Mouse (Mus musculus) MEL (cell line): Measurements from ENCODE around the gene Zfp358. TPM values are rescaled to one million over a fixed set of nuclear protein-coding genes. Genes with fewer than 3 reads are reported as not detected.

Experiments
- DNase-seq: peaks from one replicate; pipeline ENCODE4 v3.0.0; 2011; ENCODE audit warnings: low read depth, low spot score
- H3K27ac ChIP-seq: 2 replicates; pipeline ENCODE4 v1.5.1; 2012; ENCODE audit warnings: low read depth, mild to moderate bottlenecking, control low read depth, low read length, moderate library complexity; ENCODE audit not compliant: control insufficient read depth
- H3K27me3 ChIP-seq, 2 experiments: fragments of 150-350 bp in 1 of 2; sonication (generic) in 1 of 2; 2 replicates each; pipeline ENCODE4 v1.6.1; 2012; ENCODE audit warnings: low read length in 2 of 2, mild to moderate bottlenecking in 2 of 2, improper control_type of control experiment in 1 of 2, moderate library complexity in 1 of 2; ENCODE audit not compliant: insufficient read depth in 2 of 2, control insufficient read depth in 1 of 2
- H3K36me3 ChIP-seq, 2 experiments: 2 replicates each; pipeline ENCODE4 v1.6.1; 2012 to 2014; ENCODE audit warnings: low read length in 2 of 2, improper control_type of control experiment in 1 of 2, inconsistent platforms in 1 of 2, mild to moderate bottlenecking in 1 of 2; ENCODE audit not compliant: insufficient read depth in 2 of 2, control insufficient read depth in 1 of 2
- H3K4me1 ChIP-seq, 2 experiments: fragments of 150-350 bp in 1 of 2; sonication (generic) in 1 of 2; 2 replicates each; pipeline ENCODE4 v1.6.1; 2012; ENCODE audit warnings: low read length in 2 of 2, improper control_type of control experiment in 1 of 2, mild to moderate bottlenecking in 1 of 2; ENCODE audit not compliant: insufficient read depth in 2 of 2, control insufficient read depth in 1 of 2
- H3K4me3 ChIP-seq, 2 experiments: fragments of 150-350 bp in 1 of 2; sonication (generic) in 1 of 2; 2 replicates each; pipeline ENCODE4 v1.5.1; 2012; ENCODE audit warnings: low read depth in 2 of 2, low read length in 2 of 2, mild to moderate bottlenecking in 2 of 2, moderate library complexity in 2 of 2, control low read depth in 1 of 2, improper control_type of control experiment in 1 of 2; ENCODE audit not compliant: control insufficient read depth in 1 of 2, insufficient read depth in 1 of 2
- H3K79me2 ChIP-seq: 2 replicates; pipeline ENCODE4 v1.6.1; 2012; ENCODE audit warnings: mild to moderate bottlenecking, low read length, moderate library complexity; ENCODE audit not compliant: control insufficient read depth, poor library complexity, insufficient read depth
- H3K9ac ChIP-seq: 2 replicates; pipeline ENCODE4 v1.6.1; 2012; ENCODE audit warnings: low read depth, mild to moderate bottlenecking, control low read depth, low read length, moderate library complexity; ENCODE audit not compliant: control insufficient read depth, poor library complexity, severe bottlenecking
- H3K9me3 ChIP-seq: fragments of 150-350 bp; sonication (generic); replicated peaks from 2 replicates; pipeline ENCODE4 v1.6.1; 2012; ENCODE audit warnings: mild to moderate bottlenecking, low read length, improper control_type of control experiment, moderate library complexity; ENCODE audit not compliant: insufficient read depth
- BHLHE40 ChIP-seq: IDR thresholded peaks from 2 replicates; pipeline ENCODE4 v1.6.1; 2012; ENCODE audit warnings: low read depth, mild to moderate bottlenecking, inconsistent platforms, low read length, improper control_type of control experiment, borderline replicate concordance
- CHD1 ChIP-seq: IDR thresholded peaks from 2 replicates; pipeline ENCODE4 v1.6.1; 2012; ENCODE audit warnings: low read depth, mild to moderate bottlenecking, inconsistent platforms, low read length, improper control_type of control experiment
- CTCF ChIP-seq, 3 experiments: IDR thresholded peaks in 2 of 3; conservative IDR thresholded peaks in 1 of 3; 2 replicates each; pipeline ENCODE4 v1.5.1; 2011 to 2012; ENCODE audit warnings: low read length in 3 of 3, low read depth in 2 of 3, mild to moderate bottlenecking in 2 of 3, improper control_type of control experiment in 1 of 3, inconsistent platforms in 1 of 3, mixed read lengths in 1 of 3, moderate library complexity in 1 of 3; ENCODE audit not compliant: control insufficient read depth in 1 of 3, insufficient read depth in 1 of 3, poor library complexity in 1 of 3, severe bottlenecking in 1 of 3
- E2F4 ChIP-seq: IDR thresholded peaks from 2 replicates; pipeline ENCODE4 v1.6.1; 2011; ENCODE audit warnings: low read depth, low read length, improper control_type of control experiment, borderline replicate concordance
- EP300 ChIP-seq, 2 experiments: IDR thresholded peaks; 2 replicates each; pipeline ENCODE4 v1.6.1; 2011; ENCODE audit warnings: improper control_type of control experiment in 2 of 2, low read length in 2 of 2, low read depth in 1 of 2, mild to moderate bottlenecking in 1 of 2
- GABPA ChIP-seq: IDR thresholded peaks from 2 replicates; pipeline ENCODE4 v1.6.1; 2012; ENCODE audit warnings: low read depth, mild to moderate bottlenecking, inconsistent platforms, low read length, improper control_type of control experiment, moderate library complexity
- GATA1 ChIP-seq: IDR thresholded peaks from 2 replicates; pipeline ENCODE4 v1.6.1; 2011; ENCODE audit warnings: low read depth, low read length, improper control_type of control experiment
- MAFK ChIP-seq: IDR thresholded peaks from 2 replicates; pipeline ENCODE4 v1.6.1; 2011; ENCODE audit warnings: low read depth, mild to moderate bottlenecking, low read length, improper control_type of control experiment, borderline replicate concordance
- MEF2A ChIP-seq: IDR thresholded peaks from 2 replicates; pipeline ENCODE4 v1.6.1; 2014; ENCODE audit warnings: low read depth, mild to moderate bottlenecking, inconsistent platforms, low read length, improper control_type of control experiment; ENCODE audit not compliant: poor library complexity, insufficient replicate concordance, severe bottlenecking; ENCODE audit errors: extremely low read depth
- MXI1 ChIP-seq: IDR thresholded peaks from 2 replicates; pipeline ENCODE4 v1.6.1; 2011; ENCODE audit warnings: mild to moderate bottlenecking, low read depth, low read length, improper control_type of control experiment
- MYB ChIP-seq: IDR thresholded peaks from 2 replicates; pipeline ENCODE4 v1.6.1; 2011; ENCODE audit warnings: mild to moderate bottlenecking, low read depth, low read length, improper control_type of control experiment
- NRF1 ChIP-seq: IDR thresholded peaks from 2 replicates; pipeline ENCODE4 v1.6.1; 2014; ENCODE audit warnings: low read depth, mild to moderate bottlenecking, inconsistent platforms, low read length, improper control_type of control experiment, moderate library complexity; ENCODE audit not compliant: poor library complexity, insufficient read depth, severe bottlenecking
- POLR2A ChIP-seq, 2 experiments: IDR thresholded peaks; 2 replicates each; pipeline ENCODE4 v1.6.1; 2011 to 2012; ENCODE audit warnings: low read length in 2 of 2, mild to moderate bottlenecking in 2 of 2, control low read depth in 1 of 2, improper control_type of control experiment in 1 of 2, low read depth in 1 of 2, moderate library complexity in 1 of 2; ENCODE audit not compliant: control insufficient read depth in 1 of 2, insufficient read depth in 1 of 2, poor library complexity in 1 of 2
- POLR2AphosphoS5 ChIP-seq: IDR thresholded peaks from 2 replicates; pipeline ENCODE4 v1.6.1; 2012; ENCODE audit warnings: low read depth, borderline replicate concordance, mild to moderate bottlenecking, inconsistent platforms, low read length, moderate library complexity, mixed read lengths
- SMC3 ChIP-seq: IDR thresholded peaks from 2 replicates; pipeline ENCODE4 v1.6.1; 2011; ENCODE audit warnings: low read depth, low read length, improper control_type of control experiment
- TAL1 ChIP-seq: IDR thresholded peaks from 2 replicates; pipeline ENCODE4 v1.6.1; 2012; ENCODE audit warnings: mild to moderate bottlenecking, inconsistent platforms, low read length, moderate library complexity, mixed read lengths
- TBP ChIP-seq: IDR thresholded peaks from 2 replicates; pipeline ENCODE4 v1.8.0; 2011; ENCODE audit warnings: low read depth, low read length, improper control_type of control experiment
- TCF12 ChIP-seq: IDR thresholded peaks from 2 replicates; pipeline ENCODE4 v1.6.1; 2014; ENCODE audit warnings: low read depth, mild to moderate bottlenecking, inconsistent platforms, low read length, improper control_type of control experiment, moderate library complexity
- UBTF ChIP-seq: IDR thresholded peaks from 2 replicates; pipeline ENCODE4 v1.6.1; 2012; ENCODE audit warnings: low read depth, mild to moderate bottlenecking, inconsistent platforms, low read length, improper control_type of control experiment, moderate library complexity, borderline replicate concordance; ENCODE audit not compliant: insufficient read depth
- USF2 ChIP-seq, 2 experiments: IDR thresholded peaks; 2 replicates each; pipeline ENCODE4 v1.6.1; 2011 to 2012; ENCODE audit warnings: improper control_type of control experiment in 2 of 2, low read length in 2 of 2, borderline replicate concordance in 1 of 2, inconsistent platforms in 1 of 2, low read depth in 1 of 2, mild to moderate bottlenecking in 1 of 2; ENCODE audit not compliant: insufficient read depth in 1 of 2
- ZKSCAN1 ChIP-seq: IDR thresholded peaks from 2 replicates; pipeline ENCODE4 v1.6.1; 2012; ENCODE audit warnings: low read depth, mild to moderate bottlenecking, inconsistent platforms, low read length, improper control_type of control experiment, moderate library complexity
- ZMIZ1 ChIP-seq: IDR thresholded peaks from 2 replicates; pipeline ENCODE4 v1.6.1; 2012; ENCODE audit warnings: low read depth, mild to moderate bottlenecking, inconsistent platforms, low read length, improper control_type of control experiment, moderate library complexity
- ZNF384 ChIP-seq: IDR thresholded peaks from 2 replicates; pipeline ENCODE4 v1.6.1; 2012; ENCODE audit warnings: low read depth, mild to moderate bottlenecking, inconsistent platforms, low read length, improper control_type of control experiment
- polyA plus RNA-seq, 2 experiments: library from polyadenylated mRNA; stranded (reverse) in 1 of 2; unstranded in 1 of 2; fragments of >175 nt in 1 of 2; fragments of >200 nt in 1 of 2; gene quantifications; 2 replicates each; pipeline versions ENCODE4 v1.2.1 to v1.2.4; 2012; ENCODE audit warnings: low replicate concordance in 2 of 2, low read depth in 1 of 2; ENCODE audit not compliant: insufficient read length in 2 of 2, insufficient read depth in 1 of 2, missing spikeins in 1 of 2
- total RNA-seq: library from RNA; depleted of rRNA; stranded (reverse); fragments of 300-350 nt; gene quantifications from 2 replicates; pipeline ENCODE4 v1.2.3, GENCODE M21; 2012

Zfp358 gene
- total and polyA plus RNA-seq, 3 experiments, result 5.2 to 12.0 TPM; not detected in 1

GRCm38 (mm10) chr8:3522007-3522697 is 29.2 kb downstream of the Zfp358 start:
- Histone ChIP-seq H3K9me3 (no peaks in the 10 kb centered on the region), H3K4me3 (no peak overlapping the region), H3K79me2 (no peaks in the 10 kb centered on the region), H3K27me3 (no peaks in the 10 kb centered on the region), H3K36me3 (peaks cover 0 to 5% of the 10 kb centered on the region in 2 experiments; a peak in 1 of 4 replicates), H3K27ac (no peak overlapping the region), H3K9ac (no peak overlapping the region), H3K4me1 (peaks cover 7 to 9% of the 10 kb centered on the region in 2 experiments)
- TF ChIP-seq TBP (no peak), SMC3 (no peak), ZMIZ1 (no peak), GATA1 (peak; percentile 51; the same call in 1 of the 2 replicates), TCF12 (peak; percentile 67; the same call in 1 of the 2 replicates), EP300 (IDR thresholded peaks at IDR 0.05; ENCODE audit: low read depth in 1 of 2, low read length in 2 of 2) (peak in 1 of 2 experiments; percentile 70; a peak in 2 of 4 replicates), UBTF (no peak), CTCF (IDR thresholded peaks at IDR 0.05 in 2 of 3, conservative IDR thresholded peaks at IDR 0.05 in 1 of 3; ENCODE audit: control insufficient read depth in 1 of 3, insufficient read depth in 1 of 3, low read depth in 2 of 3, low read length in 3 of 3, poor library complexity in 1 of 3, severe bottlenecking in 1 of 3) (no peak), TAL1 (peak; percentile 71)
- DNase-seq, result peak; percentile 40

- DNase-seq, result no peak
- TF ChIP-seq GABPA (no peak), POLR2A (IDR thresholded peaks at IDR 0.05; ENCODE audit: control insufficient read depth in 1 of 2, insufficient read depth in 1 of 2, low read depth in 1 of 2, low read length in 2 of 2, poor library complexity in 1 of 2) (no peak), ZKSCAN1 (no peak), MXI1 (no peak), CHD1 (no peak)
- TF ChIP-seq, all 39 proteins: peak for 0
- H3K9ac ChIP-seq, result no peak overlapping the region
- no peaks in the 10 kb centered on the region for H3K36me3 ChIP-seq
- H3K4me1 ChIP-seq, result 0 out of 4 replicates have a peak, but pooled peaks cover 0 to 4% of the 10 kb centered on the region in 2 experiments
- no peaks in the 10 kb centered on the region for H3K27me3 ChIP-seq
- no peak overlapping the region for H3K4me3 ChIP-seq
- no peak overlapping the region for H3K27ac ChIP-seq
- H3K79me2 ChIP-seq, result no peaks in the 10 kb centered on the region
- H3K9me3 ChIP-seq, result no peaks in the 10 kb centered on the region
Measured at GRCm38 (mm10) chr8:3530816-3531215, 37.9 kb downstream of the Zfp358 start.

- no peak for DNase-seq
- Histone ChIP-seq H3K27me3 (no peaks in the 10 kb centered on the region), H3K9me3 (no peaks in the 10 kb centered on the region), H3K27ac (no peak overlapping the region), H3K4me1 (peaks cover 0 to 4% of the 10 kb centered on the region in 2 experiments; a peak in 1 of 4 replicates), H3K4me3 (no peak overlapping the region), H3K79me2 (no peaks in the 10 kb centered on the region), H3K36me3 (no peaks in the 10 kb centered on the region), H3K9ac (no peak overlapping the region)
- TF ChIP-seq CHD1 (no peak), UBTF (no peak), BHLHE40 (no peak), MYB (no peak), MXI1 (no peak), POLR2A (IDR thresholded peaks at IDR 0.05; ENCODE audit: control insufficient read depth in 1 of 2, insufficient read depth in 1 of 2, low read depth in 1 of 2, low read length in 2 of 2, poor library complexity in 1 of 2) (no peak), TBP (no peak), MAFK (no peak), NRF1 (no peak), MEF2A (no peak), POLR2AphosphoS5 (no peak), E2F4 (no peak), USF2 (IDR thresholded peaks at IDR 0.05; ENCODE audit: borderline replicate concordance in 1 of 2, insufficient read depth in 1 of 2, low read depth in 1 of 2, low read length in 2 of 2) (no peak), TAL1 (no peak), ZNF384 (no peak)
Measured at GRCm38 (mm10) chr8:3531936-3532335, 39.0 kb downstream of the Zfp358 start.
